Mouse (Mus musculus): ENCODE results near the gene Cdk14.

GRCm38 (mm10) chr5:5374393-5374792 is 45.7 kb downstream of the Cdk14 start:
- TF ChIP-seq CTCF (IDR thresholded peaks at IDR 0.05; ENCODE audit: borderline replicate concordance, insufficient read depth, low read depth, low read length) = no peak
- TF ChIP-seq POLR2A (IDR thresholded peaks at IDR 0.05; ENCODE audit: borderline replicate concordance, insufficient read depth, low read length) = no peak

Data from cerebellum, adult 2 months (tissue).